Mouse (Mus musculus): Measurements from ENCODE around the gene Kcnq1. TPM values are rescaled to one million over a fixed set of nuclear protein-coding genes. Genes with fewer than 3 reads are reported as not detected.

Gene Kcnq1
- polyA plus RNA-seq, 1 experiment from 2014 or later = 1.1 TPM

GRCm38 (mm10) chr7:143138789-143139188 is 32.6 kb downstream of the Kcnq1 start:
- no peak overlapping the region for H3K4me2 ChIP-seq
- no peaks in the 10 kb centered on the region for H3K9me3 ChIP-seq (ENCODE audit: control insufficient read depth, low read length)
- DNase-seq (ENCODE audit: low spot score, missing footprints) = peak; percentile 90
- 30% methylated on average over 1 of the region's 1 CpGs for WGBS
- no peak for ATAC-seq (ENCODE audit: low FRiP score)
- H3K36me3 ChIP-seq (ENCODE audit: control insufficient read depth, insufficient read depth, low read length) = no peaks in the 10 kb centered on the region
- H3K4me1 ChIP-seq (ENCODE audit: control insufficient read depth, insufficient read depth, low read length) = no peaks in the 10 kb centered on the region
- H3K27me3 ChIP-seq (ENCODE audit: control insufficient read depth, insufficient read depth, low read length) = no peaks in the 10 kb centered on the region
- no peak overlapping the region for H3K4me3 ChIP-seq (ENCODE audit: low read depth, low read length)
- H3K27ac ChIP-seq (ENCODE audit: low read depth, low read length) = no peak overlapping the region
- no peak overlapping the region for H3K9ac ChIP-seq (ENCODE audit: low read length)

GRCm38 (mm10) chr7:143139932-143140331 is 33.8 kb downstream of the Kcnq1 start:
- no peaks in the 10 kb centered on the region for H3K9me3 ChIP-seq (ENCODE audit: control insufficient read depth, low read length)
- no peak overlapping the region for H3K9ac ChIP-seq (ENCODE audit: low read length)
- no peaks in the 10 kb centered on the region for H3K36me3 ChIP-seq (ENCODE audit: control insufficient read depth, insufficient read depth, low read length)
- H3K4me1 ChIP-seq (ENCODE audit: control insufficient read depth, insufficient read depth, low read length) = no peaks in the 10 kb centered on the region
- H3K27ac ChIP-seq (ENCODE audit: low read depth, low read length) = no peak overlapping the region
- DNase-seq (ENCODE audit: low spot score, missing footprints) = peak; percentile 14
- H3K4me2 ChIP-seq = no peak overlapping the region
- ATAC-seq (ENCODE audit: low FRiP score) = no peak
- 86% methylated on average over 4 of the region's 4 CpGs for WGBS
- no peaks in the 10 kb centered on the region for H3K27me3 ChIP-seq (ENCODE audit: control insufficient read depth, insufficient read depth, low read length)
- no peak overlapping the region for H3K4me3 ChIP-seq (ENCODE audit: low read depth, low read length)

GRCm38 (mm10) chr7:143142680-143143079 is 36.5 kb downstream of the Kcnq1 start:
- Histone ChIP-seq H3K9ac (ENCODE audit: low read length) (no peak overlapping the region), H3K4me1 (ENCODE audit: control insufficient read depth, insufficient read depth, low read length) (no peaks in the 10 kb centered on the region), H3K36me3 (ENCODE audit: control insufficient read depth, insufficient read depth, low read length) (no peaks in the 10 kb centered on the region), H3K27ac (ENCODE audit: low read depth, low read length) (no peak overlapping the region), H3K27me3 (ENCODE audit: control insufficient read depth, insufficient read depth, low read length) (no peaks in the 10 kb centered on the region), H3K9me3 (ENCODE audit: control insufficient read depth, low read length) (no peaks in the 10 kb centered on the region), H3K4me2 (no peak overlapping the region), H3K4me3 (ENCODE audit: low read depth, low read length) (no peak overlapping the region)
- ATAC-seq (ENCODE audit: low FRiP score) (no peak), DNase-seq (ENCODE audit: low spot score, missing footprints) (no peak)
- WGBS = 94% methylated on average over 2 of the region's 2 CpGs

GRCm38 (mm10) chr7:143147015-143147414 is 40.9 kb downstream of the Kcnq1 start:
- no peaks in the 10 kb centered on the region for H3K27me3 ChIP-seq (ENCODE audit: control insufficient read depth, insufficient read depth, low read length)
- ATAC-seq (ENCODE audit: low FRiP score) (no peak), DNase-seq (ENCODE audit: low spot score, missing footprints) (no peak)
- H3K9ac ChIP-seq (ENCODE audit: low read length) = no peak overlapping the region
- no peaks in the 10 kb centered on the region for H3K36me3 ChIP-seq (ENCODE audit: control insufficient read depth, insufficient read depth, low read length)
- H3K27ac ChIP-seq (ENCODE audit: low read depth, low read length) = no peak overlapping the region
- H3K9me3 ChIP-seq (ENCODE audit: control insufficient read depth, low read length) = no peaks in the 10 kb centered on the region
- WGBS = 80% methylated on average over 5 of the region's 5 CpGs
- no peaks in the 10 kb centered on the region for H3K4me1 ChIP-seq (ENCODE audit: control insufficient read depth, insufficient read depth, low read length)
- H3K4me2 ChIP-seq = no peak overlapping the region
- no peak overlapping the region for H3K4me3 ChIP-seq (ENCODE audit: low read depth, low read length)

GRCm38 (mm10) chr7:143151171-143151570 is 45.0 kb downstream of the Kcnq1 start:
- Histone ChIP-seq H3K36me3 (ENCODE audit: control insufficient read depth, insufficient read depth, low read length) (no peaks in the 10 kb centered on the region), H3K4me1 (ENCODE audit: control insufficient read depth, insufficient read depth, low read length) (peaks cover 9% of the 10 kb centered on the region), H3K4me2 (no peak overlapping the region), H3K27ac (ENCODE audit: low read depth, low read length) (no peak overlapping the region), H3K4me3 (ENCODE audit: low read depth, low read length) (no peak overlapping the region), H3K9ac (ENCODE audit: low read length) (no peak overlapping the region), H3K9me3 (ENCODE audit: control insufficient read depth, low read length) (no peaks in the 10 kb centered on the region), H3K27me3 (ENCODE audit: control insufficient read depth, insufficient read depth, low read length) (no peaks in the 10 kb centered on the region; the same call in 1 of the 2 replicates)
- DNase-seq (ENCODE audit: low spot score, missing footprints) (peak; percentile 94), ATAC-seq (ENCODE audit: low FRiP score) (no peak)
- 15% methylated on average over 2 of the region's 2 CpGs for WGBS

GRCm38 (mm10) chr7:143152350-143152749 is 46.2 kb downstream of the Kcnq1 start:
- Histone ChIP-seq H3K9ac (ENCODE audit: low read length) (no peak overlapping the region), H3K4me3 (ENCODE audit: low read depth, low read length) (no peak overlapping the region), H3K4me1 (ENCODE audit: control insufficient read depth, insufficient read depth, low read length) (peaks cover 9% of the 10 kb centered on the region), H3K36me3 (ENCODE audit: control insufficient read depth, insufficient read depth, low read length) (no peaks in the 10 kb centered on the region), H3K4me2 (no peak overlapping the region), H3K27me3 (ENCODE audit: control insufficient read depth, insufficient read depth, low read length) (no peaks in the 10 kb centered on the region; the same call in 1 of the 2 replicates), H3K27ac (ENCODE audit: low read depth, low read length) (no peak overlapping the region), H3K9me3 (ENCODE audit: control insufficient read depth, low read length) (no peaks in the 10 kb centered on the region)
- no peak for ATAC-seq (ENCODE audit: low FRiP score)
- WGBS = 9% methylated on average over 3 of the region's 3 CpGs
- peak; percentile 87 for DNase-seq (ENCODE audit: low spot score, missing footprints)

- Histone ChIP-seq H3K27ac (ENCODE audit: low read depth, low read length) (peak overlapping the region; percentile 20; the same call in 1 of the 2 replicates), H3K27me3 (ENCODE audit: control insufficient read depth, insufficient read depth, low read length) (no peaks in the 10 kb centered on the region; the same call in 1 of the 2 replicates), H3K4me1 (ENCODE audit: control insufficient read depth, insufficient read depth, low read length) (peaks cover 9% of the 10 kb centered on the region), H3K36me3 (ENCODE audit: control insufficient read depth, insufficient read depth, low read length) (no peaks in the 10 kb centered on the region), H3K4me3 (ENCODE audit: low read depth, low read length) (peak overlapping the region; percentile 12; the same call in 1 of the 2 replicates), H3K9me3 (ENCODE audit: control insufficient read depth, low read length) (no peaks in the 10 kb centered on the region), H3K9ac (ENCODE audit: low read length) (peak overlapping the region; percentile 55), H3K4me2 (peak overlapping the region; percentile 46)
- 5% methylated on average over 18 of the region's 18 CpGs for WGBS
- DNase-seq (ENCODE audit: low spot score, missing footprints) (peak; percentile 98), ATAC-seq (ENCODE audit: low FRiP score) (peak; percentile 86)
Observed at GRCm38 (mm10) chr7:143153915-143154373, 47.8 kb downstream of the Kcnq1 start.

- DNase-seq (ENCODE audit: low spot score, missing footprints) = no peak
- Histone ChIP-seq H3K27me3 (ENCODE audit: control insufficient read depth, insufficient read depth, low read length) (no peaks in the 10 kb centered on the region; the same call in 1 of the 2 replicates), H3K36me3 (ENCODE audit: control insufficient read depth, insufficient read depth, low read length) (no peaks in the 10 kb centered on the region), H3K9me3 (ENCODE audit: control insufficient read depth, low read length) (no peaks in the 10 kb centered on the region), H3K9ac (ENCODE audit: low read length) (peak overlapping the region; percentile 55; the same call in 1 of the 2 replicates), H3K4me2 (peak overlapping the region; percentile 46; the same call in 1 of the 2 replicates), H3K4me1 (ENCODE audit: control insufficient read depth, insufficient read depth, low read length) (peaks cover 12% of the 10 kb centered on the region), H3K4me3 (ENCODE audit: low read depth, low read length) (no peak overlapping the region), H3K27ac (ENCODE audit: low read depth, low read length) (peak overlapping the region; percentile 20; the same call in 1 of the 2 replicates)
- WGBS = 26% methylated on average over 19 of the region's 19 CpGs
- peak; percentile 49 for ATAC-seq (ENCODE audit: low FRiP score)
Observed at GRCm38 (mm10) chr7:143154458-143154871, 48.3 kb downstream of the Kcnq1 start.

GRCm38 (mm10) chr7:143155257-143155656 is 49.1 kb downstream of the Kcnq1 start:
- 74% methylated on average over 5 of the region's 5 CpGs for WGBS
- Histone ChIP-seq H3K27me3 (ENCODE audit: control insufficient read depth, insufficient read depth, low read length) (no peaks in the 10 kb centered on the region; the same call in 1 of the 2 replicates), H3K4me3 (ENCODE audit: low read depth, low read length) (no peak overlapping the region), H3K4me2 (no peak overlapping the region), H3K9ac (ENCODE audit: low read length) (no peak overlapping the region), H3K27ac (ENCODE audit: low read depth, low read length) (no peak overlapping the region), H3K4me1 (ENCODE audit: control insufficient read depth, insufficient read depth, low read length) (peaks cover 17% of the 10 kb centered on the region), H3K9me3 (ENCODE audit: control insufficient read depth, low read length) (no peaks in the 10 kb centered on the region), H3K36me3 (ENCODE audit: control insufficient read depth, insufficient read depth, low read length) (no peaks in the 10 kb centered on the region)
- DNase-seq (ENCODE audit: low spot score, missing footprints) = peak; percentile 81
- ATAC-seq (ENCODE audit: low FRiP score) = no peak

Measured in midbrain, embryonic 11.5 days (tissue).